Mouse (Mus musculus): Measurements from ENCODE around the gene Cmya5. TPM values are rescaled to one million over a fixed set of nuclear protein-coding genes. Genes with fewer than 3 reads are reported as not detected.
"Not testable (repeated sequence)": the region's sequence is repeated elsewhere in the genome, so short reads cannot be mapped to it uniquely, and the experiment has no call there.

Gene Cmya5
- polyA plus RNA-seq, 1 experiment: 0.50 TPM

GRCm38 (mm10) chr13:93089481-93089880 is 55.0 kb downstream of the Cmya5 start:
- no peak overlapping the region for H3K4me3 ChIP-seq (replicated peaks; ENCODE audit: control insufficient read depth, low read depth, low read length)
- WGBS: 67% methylated on average over 5 of the region's 5 CpGs
- no peak for TF ChIP-seq POLR2A (IDR thresholded peaks at IDR 0.05; ENCODE audit: borderline replicate concordance, control insufficient read depth, low read depth, low read length)
- TF ChIP-seq CTCF (IDR thresholded peaks at IDR 0.05; ENCODE audit: control insufficient read depth, insufficient read depth, low read length): no peak

GRCm38 (mm10) chr13:93085711-93086110 is 58.8 kb downstream of the Cmya5 start:
- WGBS: 79% methylated on average over 4 of the region's 4 CpGs
- no peak overlapping the region for H3K4me3 ChIP-seq (replicated peaks; ENCODE audit: control insufficient read depth, low read depth, low read length)
- H3K4me1 ChIP-seq (ENCODE audit: control insufficient read depth, insufficient read depth, low read length): no peaks in the 10 kb centered on the region
- no peak overlapping the region for H3K27ac ChIP-seq (ENCODE audit: control insufficient read depth, insufficient read depth, low read depth, low read length, poor library complexity)
- TF ChIP-seq CTCF (IDR thresholded peaks at IDR 0.05; ENCODE audit: control insufficient read depth, insufficient read depth, low read length) (no peak), POLR2A (IDR thresholded peaks at IDR 0.05; ENCODE audit: borderline replicate concordance, control insufficient read depth, low read depth, low read length) (no peak)

More at GRCm38 (mm10) chr13:93089481-93089880, 55.0 kb downstream of the Cmya5 start:
- H3K4me1 ChIP-seq (ENCODE audit: control insufficient read depth, insufficient read depth, low read length): peaks cover 2% of the 10 kb centered on the region; the same call in 1 of the 2 replicates
- no peak overlapping the region for H3K27ac ChIP-seq (ENCODE audit: control insufficient read depth, insufficient read depth, low read depth, low read length, poor library complexity)

GRCm38 (mm10) chr13:93082324-93082723 is 62.2 kb downstream of the Cmya5 start:
- H3K4me3 ChIP-seq (replicated peaks; ENCODE audit: control insufficient read depth, low read depth, low read length); H3K4me1 ChIP-seq (ENCODE audit: control insufficient read depth, insufficient read depth, low read length); H3K27ac ChIP-seq (ENCODE audit: control insufficient read depth, insufficient read depth, low read depth, low read length, poor library complexity): not testable (repeated sequence)
- 55% methylated on average over 1 of the region's 1 CpGs for WGBS

- TF ChIP-seq POLR2A (IDR thresholded peaks at IDR 0.05; ENCODE audit: borderline replicate concordance, control insufficient read depth, low read depth, low read length) (no peak), CTCF (IDR thresholded peaks at IDR 0.05; ENCODE audit: control insufficient read depth, insufficient read depth, low read length) (no peak)
- no peaks in the 10 kb centered on the region for H3K4me1 ChIP-seq (ENCODE audit: control insufficient read depth, insufficient read depth, low read length)
- 67% methylated on average over 2 of the region's 2 CpGs for WGBS
- no peak overlapping the region for H3K4me3 ChIP-seq (replicated peaks; ENCODE audit: control insufficient read depth, low read depth, low read length)
- no peak overlapping the region for H3K27ac ChIP-seq (ENCODE audit: control insufficient read depth, insufficient read depth, low read depth, low read length, poor library complexity)
These were observed 63.7 kb downstream of the Cmya5 start for GRCm38 (mm10) chr13:93080859-93081258.

GRCm38 (mm10) chr13:93074147-93074641 is 70.3 kb downstream of the Cmya5 start:
- no peak for TF ChIP-seq CTCF (IDR thresholded peaks at IDR 0.05; ENCODE audit: control insufficient read depth, insufficient read depth, low read length)
- TF ChIP-seq POLR2A (IDR thresholded peaks at IDR 0.05; ENCODE audit: borderline replicate concordance, control insufficient read depth, low read depth, low read length): no peak
- Histone ChIP-seq H3K27ac (ENCODE audit: control insufficient read depth, insufficient read depth, low read depth, low read length, poor library complexity) (no peak overlapping the region), H3K4me1 (ENCODE audit: control insufficient read depth, insufficient read depth, low read length) (no peaks in the 10 kb centered on the region), H3K4me3 (replicated peaks; ENCODE audit: control insufficient read depth, low read depth, low read length) (no peak overlapping the region)
- 46% methylated on average over 17 of the region's 17 CpGs for WGBS

GRCm38 (mm10) chr13:93073595-93073994 is 70.9 kb downstream of the Cmya5 start:
- TF ChIP-seq POLR2A (IDR thresholded peaks at IDR 0.05; ENCODE audit: borderline replicate concordance, control insufficient read depth, low read depth, low read length) (no peak), CTCF (IDR thresholded peaks at IDR 0.05; ENCODE audit: control insufficient read depth, insufficient read depth, low read length) (no peak)
- WGBS: 22% methylated on average over 2 of the region's 2 CpGs
- H3K4me1 ChIP-seq (ENCODE audit: control insufficient read depth, insufficient read depth, low read length): no peaks in the 10 kb centered on the region
- no peak overlapping the region for H3K27ac ChIP-seq (ENCODE audit: control insufficient read depth, insufficient read depth, low read depth, low read length, poor library complexity)
- H3K4me3 ChIP-seq (replicated peaks; ENCODE audit: control insufficient read depth, low read depth, low read length): no peak overlapping the region

GRCm38 (mm10) chr13:93072871-93073411 is 71.6 kb downstream of the Cmya5 start:
- Histone ChIP-seq H3K4me1 (ENCODE audit: control insufficient read depth, insufficient read depth, low read length) (no peaks in the 10 kb centered on the region), H3K4me3 (replicated peaks; ENCODE audit: control insufficient read depth, low read depth, low read length) (no peak overlapping the region), H3K27ac (ENCODE audit: control insufficient read depth, insufficient read depth, low read depth, low read length, poor library complexity) (no peak overlapping the region)
- TF ChIP-seq POLR2A (IDR thresholded peaks at IDR 0.05; ENCODE audit: borderline replicate concordance, control insufficient read depth, low read depth, low read length) (no peak), CTCF (IDR thresholded peaks at IDR 0.05; ENCODE audit: control insufficient read depth, insufficient read depth, low read length) (no peak)
- WGBS: 73% methylated on average over 15 of the region's 15 CpGs

GRCm38 (mm10) chr13:93070406-93070805 is 74.1 kb downstream of the Cmya5 start:
- 76% methylated on average over 8 of the region's 8 CpGs for whole genome bisulfite sequencing
- TF ChIP-seq POLR2A (IDR thresholded peaks at IDR 0.05; ENCODE audit: borderline replicate concordance, control insufficient read depth, low read depth, low read length) (no peak), CTCF (IDR thresholded peaks at IDR 0.05; ENCODE audit: control insufficient read depth, insufficient read depth, low read length) (no peak)
- H3K4me1 ChIP-seq (ENCODE audit: control insufficient read depth, insufficient read depth, low read length): no peaks in the 10 kb centered on the region
- H3K4me3 ChIP-seq (replicated peaks; ENCODE audit: control insufficient read depth, low read depth, low read length): no peak overlapping the region
- no peak overlapping the region for H3K27ac ChIP-seq (ENCODE audit: control insufficient read depth, insufficient read depth, low read depth, low read length, poor library complexity)

GRCm38 (mm10) chr13:93069481-93069880 is 75.0 kb downstream of the Cmya5 start:
- 74% methylated on average over 4 of the region's 4 CpGs for WGBS
- TF ChIP-seq POLR2A (IDR thresholded peaks at IDR 0.05; ENCODE audit: borderline replicate concordance, control insufficient read depth, low read depth, low read length) (no peak), CTCF (IDR thresholded peaks at IDR 0.05; ENCODE audit: control insufficient read depth, insufficient read depth, low read length) (no peak)
- no peak overlapping the region for H3K27ac ChIP-seq (ENCODE audit: control insufficient read depth, insufficient read depth, low read depth, low read length, poor library complexity)
- H3K4me3 ChIP-seq (replicated peaks; ENCODE audit: control insufficient read depth, low read depth, low read length): no peak overlapping the region
- H3K4me1 ChIP-seq (ENCODE audit: control insufficient read depth, insufficient read depth, low read length): no peaks in the 10 kb centered on the region

All from bone marrow, adult 2 months (tissue).